Mouse (Mus musculus): ENCODE measurements around the gene Usp39. TPM values are rescaled to one million over a fixed set of nuclear protein-coding genes. Genes with fewer than 3 reads are reported as not detected.

Usp39 gene
- polyA plus RNA-seq, 1 experiment: 33.4 TPM

- no peak for TF ChIP-seq POLR2A (IDR thresholded peaks at IDR 0.05; ENCODE audit: extremely low read depth, insufficient read depth, low read length)
- no peak for TF ChIP-seq CTCF (IDR thresholded peaks at IDR 0.05; ENCODE audit: extremely low read depth, insufficient read depth, low read length)
- H3K4me1 ChIP-seq (ENCODE audit: control insufficient read depth, insufficient read depth, low read length): peaks cover 9% of the 10 kb centered on the region
- no peak overlapping the region for H3K27ac ChIP-seq (ENCODE audit: insufficient read depth, low read length)
- H3K4me3 ChIP-seq (ENCODE audit: insufficient read depth, low read length): no peak overlapping the region; the same call in 1 of the 2 replicates
These were observed 649 bp upstream of the Usp39 start for GRCm38 (mm10) chr6:72345633-72346032.

GRCm38 (mm10) chr6:72344396-72345073, 449 bp downstream of the Usp39 start:
- H3K4me3 ChIP-seq (ENCODE audit: insufficient read depth, low read length): peak overlapping the region; percentile 54

GRCm38 (mm10) chr6:72340481-72340880, 4.5 kb downstream of the Usp39 start:
- no peak overlapping the region for H3K27ac ChIP-seq (ENCODE audit: insufficient read depth, low read length)
- TF ChIP-seq CTCF (IDR thresholded peaks at IDR 0.05; ENCODE audit: extremely low read depth, insufficient read depth, low read length): no peak
- no peak for TF ChIP-seq POLR2A (IDR thresholded peaks at IDR 0.05; ENCODE audit: extremely low read depth, insufficient read depth, low read length)
- H3K4me3 ChIP-seq (ENCODE audit: insufficient read depth, low read length): no peak overlapping the region
- H3K4me1 ChIP-seq (ENCODE audit: control insufficient read depth, insufficient read depth, low read length): peaks cover 2% of the 10 kb centered on the region; the same call in 1 of the 2 replicates

More at GRCm38 (mm10) chr6:72344396-72345073, 449 bp downstream of the Usp39 start:
- no peak for TF ChIP-seq POLR2A (IDR thresholded peaks at IDR 0.05; ENCODE audit: extremely low read depth, insufficient read depth, low read length)
- TF ChIP-seq CTCF (IDR thresholded peaks at IDR 0.05; ENCODE audit: extremely low read depth, insufficient read depth, low read length): no peak
- Histone ChIP-seq H3K27ac (ENCODE audit: insufficient read depth, low read length) (no peak overlapping the region), H3K4me1 (ENCODE audit: control insufficient read depth, insufficient read depth, low read length) (peaks cover 9% of the 10 kb centered on the region)

- Histone ChIP-seq H3K27ac (ENCODE audit: insufficient read depth, low read length) (no peak overlapping the region), H3K4me1 (ENCODE audit: control insufficient read depth, insufficient read depth, low read length) (no peaks in the 10 kb centered on the region), H3K4me3 (ENCODE audit: insufficient read depth, low read length) (no peak overlapping the region)
- TF ChIP-seq POLR2A (IDR thresholded peaks at IDR 0.05; ENCODE audit: extremely low read depth, insufficient read depth, low read length) (no peak), CTCF (IDR thresholded peaks at IDR 0.05; ENCODE audit: extremely low read depth, insufficient read depth, low read length) (no peak)
These were observed 11.9 kb downstream of the Usp39 start for GRCm38 (mm10) chr6:72333111-72333510.

GRCm38 (mm10) chr6:72330133-72330532, 14.9 kb downstream of the Usp39 start:
- H3K27ac ChIP-seq (ENCODE audit: insufficient read depth, low read length): no peak overlapping the region
- no peak overlapping the region for H3K4me3 ChIP-seq (ENCODE audit: insufficient read depth, low read length)
- no peaks in the 10 kb centered on the region for H3K4me1 ChIP-seq (ENCODE audit: control insufficient read depth, insufficient read depth, low read length)
- TF ChIP-seq CTCF (IDR thresholded peaks at IDR 0.05; ENCODE audit: extremely low read depth, insufficient read depth, low read length) (no peak), POLR2A (IDR thresholded peaks at IDR 0.05; ENCODE audit: extremely low read depth, insufficient read depth, low read length) (no peak)

- Histone ChIP-seq H3K4me1 (ENCODE audit: control insufficient read depth, insufficient read depth, low read length) (no peaks in the 10 kb centered on the region), H3K4me3 (ENCODE audit: insufficient read depth, low read length) (no peak overlapping the region), H3K27ac (ENCODE audit: insufficient read depth, low read length) (no peak overlapping the region)
- TF ChIP-seq CTCF (IDR thresholded peaks at IDR 0.05; ENCODE audit: extremely low read depth, insufficient read depth, low read length): no peak
These were observed 16.0 kb downstream of the Usp39 start for GRCm38 (mm10) chr6:72329019-72329418.

GRCm38 (mm10) chr6:72326274-72326673, 18.7 kb downstream of the Usp39 start:
- TF ChIP-seq POLR2A (IDR thresholded peaks at IDR 0.05; ENCODE audit: extremely low read depth, insufficient read depth, low read length) (no peak), CTCF (IDR thresholded peaks at IDR 0.05; ENCODE audit: extremely low read depth, insufficient read depth, low read length) (peak; percentile 41)
- no peak overlapping the region for H3K27ac ChIP-seq (ENCODE audit: insufficient read depth, low read length)
- no peaks in the 10 kb centered on the region for H3K4me1 ChIP-seq (ENCODE audit: control insufficient read depth, insufficient read depth, low read length)
- no peak overlapping the region for H3K4me3 ChIP-seq (ENCODE audit: insufficient read depth, low read length)

- TF ChIP-seq POLR2A (IDR thresholded peaks at IDR 0.05; ENCODE audit: extremely low read depth, insufficient read depth, low read length) (no peak), CTCF (IDR thresholded peaks at IDR 0.05; ENCODE audit: extremely low read depth, insufficient read depth, low read length) (no peak)
- Histone ChIP-seq H3K4me1 (ENCODE audit: control insufficient read depth, insufficient read depth, low read length) (no peaks in the 10 kb centered on the region), H3K4me3 (ENCODE audit: insufficient read depth, low read length) (no peak overlapping the region), H3K27ac (ENCODE audit: insufficient read depth, low read length) (no peak overlapping the region)
These were observed 21.0 kb downstream of the Usp39 start for GRCm38 (mm10) chr6:72323786-72324508.

GRCm38 (mm10) chr6:72322936-72323335, 22.0 kb downstream of the Usp39 start:
- H3K4me3 ChIP-seq (ENCODE audit: insufficient read depth, low read length): no peak overlapping the region
- H3K4me1 ChIP-seq (ENCODE audit: control insufficient read depth, insufficient read depth, low read length): no peaks in the 10 kb centered on the region
- TF ChIP-seq CTCF (IDR thresholded peaks at IDR 0.05; ENCODE audit: extremely low read depth, insufficient read depth, low read length) (no peak), POLR2A (IDR thresholded peaks at IDR 0.05; ENCODE audit: extremely low read depth, insufficient read depth, low read length) (no peak)
- H3K27ac ChIP-seq (ENCODE audit: insufficient read depth, low read length): no peak overlapping the region

- Histone ChIP-seq H3K27ac (ENCODE audit: insufficient read depth, low read length) (no peak overlapping the region), H3K4me3 (ENCODE audit: insufficient read depth, low read length) (no peak overlapping the region), H3K4me1 (ENCODE audit: control insufficient read depth, insufficient read depth, low read length) (no peaks in the 10 kb centered on the region)
- TF ChIP-seq POLR2A (IDR thresholded peaks at IDR 0.05; ENCODE audit: extremely low read depth, insufficient read depth, low read length) (no peak), CTCF (IDR thresholded peaks at IDR 0.05; ENCODE audit: extremely low read depth, insufficient read depth, low read length) (no peak; the same call in 1 of the 2 replicates)
These were observed 26.0 kb downstream of the Usp39 start for GRCm38 (mm10) chr6:72319019-72319418.
